27 mouse cellular contexts compared by ENCODE assay signal in genomic region chr10:36484728-36485300, GRCm38 (mm10). TPM values are rescaled to one million over a fixed set of nuclear protein-coding genes. Genes with fewer than 3 reads are reported as not detected.
DNase-seq lines count a peak whose midpoint lies in the region; ATAC-seq lines count a peak whose summit lies in the region.
"Had no signal": no experiment of that assay in that cellular context is flagged by ENCODE, and none has a peak within 500 bp of the region (broad histone marks: within the 10 kb centered on the region; RNA-seq: fewer than 3 reads in every experiment).

No protein-coding gene starts in this region.

- no peak overlapping the region for H3K4me3 ChIP-seq in limb, embryonic 12.5 days (replicated peaks)
- no peak overlapping the region for H3K4me3 ChIP-seq in limb, embryonic 15.5 days
- no peak overlapping the region for H3K4me3 ChIP-seq in kidney, embryonic 16.5 days (ENCODE audit: low read length)
- H3K4me3 ChIP-seq: forebrain, embryonic 10.5 days; forebrain, embryonic 13.5 days; heart, embryonic 12.5 days; heart, embryonic 15.5 days; hindbrain, embryonic 10.5 days; hindbrain, embryonic 13.5 days had no signal

- peak; percentile 95 for ATAC-seq in limb, embryonic 12.5 days (ENCODE audit: insufficient number of reproducible peaks, insufficient read depth, low FRiP score, low TSS enrichment, low read depth)
- 0 out of 2 replicates have a peak, but pooled peaks have one; percentile 19 for ATAC-seq in limb, embryonic 15.5 days (ENCODE audit: insufficient number of reproducible peaks, low FRiP score, low TSS enrichment, low read depth)
- no peak for ATAC-seq in kidney, embryonic 16.5 days (ENCODE audit: low FRiP score, low TSS enrichment)
- ATAC-seq: forebrain, embryonic 13.5 days; forebrain, embryonic 16.5 days; hindbrain, embryonic 16.5 days; inflammation-experienced regulatory T-cells, adult 6 months had no signal

- no peaks in the 10 kb centered on the region for H3K4me1 ChIP-seq in limb, embryonic 12.5 days (replicated peaks)
- H3K4me1 ChIP-seq in limb, embryonic 15.5 days, result no peaks in the 10 kb centered on the region
- no peaks in the 10 kb centered on the region for H3K4me1 ChIP-seq in kidney, embryonic 16.5 days (ENCODE audit: insufficient read depth, low read length)
- H3K4me1 ChIP-seq: heart, embryonic 12.5 days; heart, embryonic 15.5 days; hindbrain, embryonic 10.5 days; hindbrain, embryonic 13.5 days had no signal

- peak; percentile 11 for DNase-seq in embryo, embryonic 10.5 days (ENCODE audit: low spot score)
- DNase-seq in embryo, embryonic 10 days (ENCODE audit: low spot score), result no peak
- DNase-seq in hindlimb bud, embryonic 11.5 days (ENCODE audit: extremely low spot score, low read depth, low spot score), result peak; percentile 74
- DNase-seq in urinary bladder, postnatal 4 days (ENCODE audit: low spot score in 2 of 2), result no peak
- no peak for DNase-seq in cerebellum, adult 18-20 months
- DNase-seq: adrenal gland, postnatal 10 days; adrenal gland, postnatal 36 days; cerebellum, adult 11 months; cerebellum, adult 8-10 months; cerebellum, postnatal 10 days; cerebellum, postnatal 36 days; gastrocnemius, postnatal 25 days; heart, adult 18-20 months; heart, postnatal 10 days; heart, postnatal 36 days had no signal

- no peaks in the 10 kb centered on the region for H3K36me3 ChIP-seq in limb, embryonic 12.5 days
- no peaks in the 10 kb centered on the region for H3K36me3 ChIP-seq in limb, embryonic 15.5 days
- no peaks in the 10 kb centered on the region for H3K36me3 ChIP-seq in kidney, embryonic 16.5 days (ENCODE audit: insufficient read depth, low read length)
- H3K36me3 ChIP-seq: forebrain, embryonic 10.5 days; heart, embryonic 12.5 days; heart, embryonic 15.5 days; hindbrain, embryonic 10.5 days; hindbrain, embryonic 13.5 days had no signal

- H3K9me3 ChIP-seq in limb, embryonic 12.5 days, result no peaks in the 10 kb centered on the region
- H3K9me3 ChIP-seq in limb, embryonic 15.5 days, result no peaks in the 10 kb centered on the region
- H3K9me3 ChIP-seq in kidney, embryonic 16.5 days (ENCODE audit: low read length), result no peaks in the 10 kb centered on the region
- H3K9me3 ChIP-seq: forebrain, embryonic 10.5 days; forebrain, embryonic 13.5 days; heart, embryonic 12.5 days; heart, embryonic 15.5 days; hindbrain, embryonic 10.5 days; hindbrain, embryonic 13.5 days had no signal

- no peak overlapping the region for H3K9ac ChIP-seq in limb, embryonic 12.5 days (replicated peaks)
- no peak overlapping the region for H3K9ac ChIP-seq in limb, embryonic 15.5 days
- no peak overlapping the region for H3K9ac ChIP-seq in kidney, embryonic 16.5 days (replicated peaks; ENCODE audit: low read length)
- H3K9ac ChIP-seq: forebrain, embryonic 13.5 days; heart, embryonic 12.5 days; heart, embryonic 15.5 days; hindbrain, embryonic 13.5 days had no signal

- H3K4me2 ChIP-seq in limb, embryonic 12.5 days, result no peak overlapping the region
- H3K4me2 ChIP-seq in limb, embryonic 15.5 days, result no peak overlapping the region
- no peak overlapping the region for H3K4me2 ChIP-seq in kidney, embryonic 16.5 days (replicated peaks; ENCODE audit: low read depth, low read length)
- H3K4me2 ChIP-seq: forebrain, embryonic 13.5 days; heart, embryonic 12.5 days; heart, embryonic 15.5 days; hindbrain, embryonic 13.5 days had no signal

- no peak overlapping the region for H3K27ac ChIP-seq in limb, embryonic 12.5 days
- no peak overlapping the region for H3K27ac ChIP-seq in limb, embryonic 15.5 days
- no peak overlapping the region for H3K27ac ChIP-seq in kidney, embryonic 16.5 days (ENCODE audit: low read length)
- H3K27ac ChIP-seq: forebrain, embryonic 10.5 days; forebrain, embryonic 13.5 days; heart, embryonic 15.5 days; hindbrain, embryonic 10.5 days; hindbrain, embryonic 13.5 days had no signal

- 42% methylated on average over 1 of the region's 1 CpGs for WGBS in limb, embryonic 12.5 days
- WGBS in limb, embryonic 15.5 days, result 37% methylated on average over 1 of the region's 1 CpGs
- 85% methylated on average over 1 of the region's 1 CpGs for WGBS in kidney, embryonic 16.5 days

- H3K27me3 ChIP-seq in limb, embryonic 12.5 days, result peaks cover 14% of the 10 kb centered on the region; the same call in 1 of the 2 replicates
- no peaks in the 10 kb centered on the region for H3K27me3 ChIP-seq in limb, embryonic 15.5 days
- H3K27me3 ChIP-seq in kidney, embryonic 16.5 days (ENCODE audit: insufficient read depth, low read length), result no peaks in the 10 kb centered on the region
- H3K27me3 ChIP-seq: forebrain, embryonic 13.5 days; heart, embryonic 12.5 days; heart, embryonic 15.5 days; hindbrain, embryonic 13.5 days had no signal

RNA-seq across cellular contexts. Expression of gene Hs3st5, which starts 21.8 kb away (rescaled TPM):
- 0.91 and 1.4 TPM in 2 replicates for polyA plus RNA-seq in limb, embryonic 12.5 days (2016; fragmentation: Nextera tagmentation; extraction: Ambion mirVana)
- 1.9 and 2.6 TPM in 2 replicates for polyA plus RNA-seq in limb, embryonic 15.5 days (2015; fragmentation: Nextera tagmentation; extraction: Ambion mirVana)
- polyA plus RNA-seq in kidney, embryonic 16.5 days (2015; fragmentation: Nextera tagmentation; extraction: Ambion mirVana), result 0.27 and 0.55 TPM in 2 replicates
- polyA plus RNA-seq: inflammation-experienced regulatory T-cells, adult 6 months had no signal

Comparison
In these comparisons a context has a peak if more than half of its experiments do, and no peak if none do; other contexts are left out.
1. DNase-seq: peak in embryo, embryonic 10.5 days (single experiment) and hindlimb bud, embryonic 11.5 days (single experiment); none in embryo, embryonic 10 days (single experiment), urinary bladder, postnatal 4 days (0 of 2) and cerebellum, adult 18-20 months (0 of 2).